Mouse (Mus musculus): ENCODE data around the gene Rnf207.

GRCm38 (mm10) chr4:152343296-152343695, 24.5 kb upstream of the Rnf207 start:
- TF ChIP-seq POLR2A (IDR thresholded peaks at IDR 0.05; ENCODE audit: low read depth, low read length) (no peak), CTCF (IDR thresholded peaks at IDR 0.05; ENCODE audit: borderline replicate concordance, insufficient read depth, low read length) (peak; percentile 78; the same call in 1 of the 2 replicates)
